Comparison of ENCODE assay signal across 22 mouse cellular contexts in genomic region chr17:88587371-88587770, GRCm38 (mm10). TPM values are rescaled to one million over a fixed set of nuclear protein-coding genes. Genes with fewer than 3 reads are reported as not detected.
DNase-seq lines count a peak whose midpoint lies in the region; TF ChIP-seq lines count a peak whose summit lies in the region.
"Had no signal": no experiment of that assay in that cellular context is flagged by ENCODE, and none has a peak within 500 bp of the region (broad histone marks: within the 10 kb centered on the region; RNA-seq: fewer than 3 reads in every experiment).

No protein-coding gene starts in this region.

- no peak for TF ChIP-seq CTCF in left cerebral cortex, adult 2 months (IDR thresholded peaks at IDR 0.05)

- no peak overlapping the region for H3K27ac ChIP-seq in left cerebral cortex, adult 2 months
- H3K27ac ChIP-seq: embryonic facial prominence, embryonic 10.5 days; embryonic facial prominence, embryonic 12.5 days; forebrain, embryonic 13.5 days; forebrain, embryonic 15.5 days had no signal

- no peak overlapping the region for H3K4me3 ChIP-seq in left cerebral cortex, adult 2 months
- H3K4me3 ChIP-seq: embryonic facial prominence, embryonic 10.5 days; embryonic facial prominence, embryonic 12.5 days; forebrain, embryonic 13.5 days; forebrain, embryonic 15.5 days had no signal

- intact Hi-C loops in left cerebral cortex, adult 2 months (cut with DNase I): no loop called here

- DNase-seq in layer of hippocampus, adult 18-20 months (ENCODE audit: low spot score in 2 of 2): peak; percentile 53 to 81
- no peak for DNase-seq in layer of hippocampus, postnatal 25 days (ENCODE audit: extremely low spot score in 1 of 2, low spot score in 1 of 2)
- DNase-seq in layer of hippocampus, adult 8-10 months (ENCODE audit: low spot score in 2 of 2): peak; percentile 42 to 57
- no peak for DNase-seq in layer of hippocampus, adult 11-12 months (ENCODE audit: low spot score)
- peak; percentile 66 for DNase-seq in layer of hippocampus, adult 9-11 months
- peak; percentile 63 for DNase-seq in layer of hippocampus, postnatal 36 days
- DNase-seq in adrenal gland, adult 18-20 months (ENCODE audit: low spot score in 2 of 2): no peak
- DNase-seq in left cerebral cortex, adult 2 months (ENCODE audit: extremely low spot score in 1 of 2, low spot score in 2 of 2): no peak
- DNase-seq: adrenal gland, adult 8-10 months; adrenal gland, postnatal 14 days; adrenal gland, postnatal 36 days; B cell, adult 2 months; cerebellum, adult 11-12 months; cerebellum, adult 2 months; cerebellum, adult 9-10 months; cerebellum, postnatal 10 days; cerebellum, postnatal 25 days; forebrain, postnatal 0 days had no signal

RNA-seq across cellular contexts. Expression of gene Ston1, which starts 10.1 kb away (rescaled TPM):
- 1 to 10 TPM; 9.5 to 9.8 TPM for total RNA-seq in layer of hippocampus, adult 18-20 months (2021)
- 10 to 100 TPM; 13.3 to 13.8 TPM for total RNA-seq in layer of hippocampus, postnatal 25 days (2021)
- total RNA-seq in layer of hippocampus, adult 8-10 months (2022): 10 to 100 TPM; 11.3 to 16.7 (median 15.4) TPM
- 10 to 100 TPM in 1 of 2 experiments, 1 to 10 TPM in 1; 8.8 to 11.0 TPM for total RNA-seq in layer of hippocampus, postnatal 36 days (2021)
- 10 to 100 TPM; 28.3 to 32.3 TPM for total RNA-seq in adrenal gland, adult 18-20 months (2021)
- 1 to 10 TPM; 6.1 to 7.4 TPM for total RNA-seq in left cerebral cortex, adult 2 months (2021)

RNA-seq across cellular contexts. Expression of gene Ppp1r21, which starts 57.5 kb away (rescaled TPM):
- total RNA-seq in layer of hippocampus, adult 18-20 months (2021): 10 to 100 TPM; 80.3 to 81.6 TPM
- total RNA-seq in layer of hippocampus, postnatal 25 days (2021): 10 to 100 TPM; 81.8 to 84.9 TPM
- 10 to 100 TPM; 71.9 to 83.2 (median 78.0) TPM for total RNA-seq in layer of hippocampus, adult 8-10 months (2022)
- total RNA-seq in layer of hippocampus, postnatal 36 days (2021): 10 to 100 TPM; 74.8 to 90.1 TPM
- 10 to 100 TPM; 40.0 to 48.9 TPM for total RNA-seq in adrenal gland, adult 18-20 months (2021)
- 10 to 100 TPM; 77.3 to 79.5 TPM for total RNA-seq in left cerebral cortex, adult 2 months (2021)

Comparison
In these comparisons a context has a peak if more than half of its experiments do, and no peak if none do; other contexts are left out.
1. DNase-seq: peak in layer of hippocampus, adult 18-20 months (2 of 2), layer of hippocampus, adult 8-10 months (2 of 2), layer of hippocampus, adult 9-11 months (single experiment) and layer of hippocampus, postnatal 36 days (2 of 2); none in layer of hippocampus, postnatal 25 days (0 of 2), layer of hippocampus, adult 11-12 months (single experiment), adrenal gland, adult 18-20 months (0 of 2) and left cerebral cortex, adult 2 months (0 of 2).